Mouse (Mus musculus) hindbrain, embryonic 12.5 days (tissue): ENCODE data around the gene Gm38431. TPM values are rescaled to one million over a fixed set of nuclear protein-coding genes. Genes with fewer than 3 reads are reported as not detected.

Experiments used
- ATAC-seq: fragments of 200-750 bp; cut with Nextera tagmentation; 2 replicates; pipeline ENCODE4 v1.8.0; 2017; ENCODE audit warnings: moderate TSS enrichment; ENCODE audit not compliant: low FRiP score
- H3K27ac ChIP-seq: fragments of 300-500 bp; sonication (generic); 2 replicates; pipeline ENCODE4 v1.5.1; 2016; ENCODE audit warnings: mild to moderate bottlenecking
- H3K27me3 ChIP-seq: fragments of 300-500 bp; sonication (generic); 2 replicates; pipeline ENCODE4 v1.6.1; 2016; ENCODE audit warnings: mild to moderate bottlenecking
- H3K36me3 ChIP-seq: fragments of 300-500 bp; sonication (generic); 2 replicates; pipeline ENCODE4 v1.6.1; 2016; ENCODE audit warnings: mild to moderate bottlenecking
- H3K4me1 ChIP-seq: fragments of 300-500 bp; sonication (generic); 2 replicates; pipeline ENCODE4 v1.6.1; 2016
- H3K4me2 ChIP-seq: fragments of 300-500 bp; sonication (generic); replicated peaks from 2 replicates; pipeline ENCODE4 v1.6.1; 2016; ENCODE audit warnings: mild to moderate bottlenecking
- H3K4me3 ChIP-seq: fragments of 300-500 bp; sonication (generic); 2 replicates; pipeline ENCODE4 v1.5.1; 2016; ENCODE audit warnings: mild to moderate bottlenecking
- H3K9ac ChIP-seq: fragments of 300-500 bp; sonication (generic); 2 replicates; pipeline ENCODE4 v1.6.1; 2016; ENCODE audit warnings: mild to moderate bottlenecking, moderate library complexity
- H3K9me3 ChIP-seq: fragments of 300-500 bp; sonication (generic); replicated peaks from 2 replicates; pipeline ENCODE4 v1.6.1; 2016; ENCODE audit warnings: mild to moderate bottlenecking
- WGBS: fragments of 180-500 bp; shearing (Covaris S2); methylation state at CpG from one replicate; pipeline ENCODE4 v1.1.7; 2016; 5-methylcytosine and 5-hydroxymethylcytosine counted together
- polyA plus RNA-seq: library from polyadenylated mRNA; unstranded; fragments of >200 nt; fragmentation: Nextera tagmentation; extraction: Ambion mirVana; gene quantifications from 2 replicates; pipeline ENCODE4 v1.2.1, GENCODE M21; 2016

The Gm38431 gene
- 1.6 and 2.5 TPM in 2 replicates for polyA plus RNA-seq

DNA sequence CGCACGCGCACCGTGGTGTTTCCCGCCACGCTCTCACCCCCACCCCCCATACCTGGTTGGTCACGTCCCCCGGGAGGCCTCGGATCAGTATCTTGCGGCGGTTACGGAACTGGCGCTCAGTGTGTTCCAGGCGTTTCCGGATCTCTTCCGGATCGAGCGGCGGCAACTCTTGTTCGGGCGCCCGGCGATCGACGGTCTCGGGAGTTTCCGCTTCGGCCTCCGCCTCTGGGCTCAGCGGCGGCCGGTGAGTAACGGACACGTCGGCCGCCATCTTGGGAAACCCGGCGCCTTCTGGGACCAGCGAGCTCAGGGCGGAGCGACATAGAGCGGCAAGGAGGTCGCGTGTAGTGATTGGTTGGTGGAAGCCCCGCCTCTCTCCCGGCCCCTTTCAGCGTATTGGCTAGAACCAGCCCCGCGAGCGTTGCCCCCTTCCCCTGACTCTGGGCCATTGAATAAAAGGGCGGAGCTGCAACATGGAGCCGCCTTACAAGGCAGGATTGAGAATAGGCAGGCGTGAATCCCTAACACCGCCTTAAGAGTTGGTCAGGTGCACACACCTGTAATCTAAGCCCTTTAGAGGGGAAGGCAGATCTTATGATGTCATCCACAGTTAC, at the start of gene Gm38431, which contains the start of gene Raver1:
Gene Gm38431 (minus strand): TSS at position 291 of the 614 bp plus-strand sequence.
Gene Raver1 (minus strand): TSS at position 302 of the 614 bp plus-strand sequence.
- H3K9me3 ChIP-seq: no peaks in the 10 kb centered on the region
- peak within 1 kb of the TSS; percentile 70 for H3K9ac ChIP-seq
- H3K4me2 ChIP-seq: peak within 1 kb of the TSS; percentile 90
- H3K27me3 ChIP-seq: no peaks in the 10 kb centered on the region
- H3K36me3 ChIP-seq: peaks cover 33% of the 10 kb centered on the region
- WGBS: under 1% methylated on average over 54 of the region's 54 CpGs
- H3K27ac ChIP-seq: peak within 1 kb of the TSS; percentile 92
- peak within 1 kb of the TSS; percentile 61 for H3K4me3 ChIP-seq
- peak; percentile 100 for ATAC-seq
- H3K4me1 ChIP-seq: peaks cover 20% of the 10 kb centered on the region

DNA sequence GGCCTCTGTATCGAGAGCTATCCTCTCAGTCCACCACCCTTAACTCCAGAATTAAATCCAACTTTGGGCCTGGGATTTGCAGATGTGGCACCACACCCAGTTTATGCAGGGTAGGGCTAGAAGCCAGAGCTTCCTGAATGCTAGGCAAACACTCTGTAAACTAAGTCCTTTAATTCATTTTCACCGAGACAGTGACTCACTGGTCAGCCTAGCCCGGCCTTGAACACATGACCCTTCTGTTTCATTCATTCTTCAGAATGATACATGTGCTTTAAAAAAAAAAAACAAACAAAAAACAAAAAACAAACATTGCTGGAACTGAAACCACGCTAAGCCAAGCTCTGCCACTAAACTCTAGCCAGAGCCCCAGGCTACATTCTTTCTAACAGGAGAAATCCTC, 46.6 kb upstream of the Gm38431 start:
- no peak for ATAC-seq
- Histone ChIP-seq H3K9me3 (no peaks in the 10 kb centered on the region), H3K4me1 (no peaks in the 10 kb centered on the region), H3K4me2 (no peak overlapping the region), H3K27ac (no peak overlapping the region), H3K36me3 (peaks cover 59% of the 10 kb centered on the region), H3K9ac (no peak overlapping the region), H3K4me3 (no peak overlapping the region), H3K27me3 (no peaks in the 10 kb centered on the region)
- 89% methylated on average over 4 of the region's 4 CpGs for WGBS

DNA sequence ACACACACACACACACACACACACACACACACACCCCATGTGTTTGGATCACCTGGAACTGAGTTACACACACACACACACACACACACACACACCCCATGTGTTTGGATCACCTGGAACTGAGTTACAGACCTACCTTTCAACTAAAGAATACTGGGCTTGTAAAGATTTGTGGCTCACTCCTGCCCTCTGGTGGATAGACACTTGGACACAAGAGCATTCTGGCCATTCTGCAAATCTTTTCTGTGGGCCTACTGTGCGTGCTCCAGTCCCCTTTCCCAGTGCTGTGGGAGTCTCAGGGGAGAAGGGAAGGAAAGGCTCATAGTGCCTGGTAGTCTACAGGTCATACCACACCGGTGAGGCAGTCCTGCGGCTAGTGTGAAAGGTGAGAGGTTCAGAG, 45.4 kb upstream of the Gm38431 start:
- H3K4me1 ChIP-seq: no peaks in the 10 kb centered on the region
- no peak overlapping the region for H3K27ac ChIP-seq
- H3K4me2 ChIP-seq: no peak overlapping the region
- 0 out of 2 replicates have a peak, but pooled peaks have one; percentile 3 for ATAC-seq
- WGBS: 40% methylated on average over 3 of the region's 3 CpGs
- H3K9ac ChIP-seq: no peak overlapping the region
- H3K4me3 ChIP-seq: no peak overlapping the region
- H3K36me3 ChIP-seq: peaks cover 48% of the 10 kb centered on the region
- H3K9me3 ChIP-seq: no peaks in the 10 kb centered on the region
- H3K27me3 ChIP-seq: no peaks in the 10 kb centered on the region

DNA sequence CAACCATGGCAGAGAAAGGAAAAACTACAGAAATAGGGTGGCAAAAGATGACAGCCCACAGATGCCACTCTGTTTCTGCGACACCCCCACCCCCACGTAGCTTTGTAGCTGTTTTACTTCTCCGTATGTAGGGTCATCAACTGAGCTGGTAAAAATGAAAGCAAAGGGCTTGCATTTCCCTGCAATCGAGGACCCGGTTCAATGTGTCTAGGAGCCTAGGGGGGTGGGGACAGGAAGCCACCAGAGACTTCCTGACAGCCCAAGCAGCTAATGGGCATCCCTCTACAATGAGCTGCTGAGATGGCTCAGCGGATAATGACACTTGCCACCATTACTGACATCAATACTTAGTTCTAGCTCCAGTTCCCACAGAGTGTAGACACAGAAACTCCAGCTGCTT, 44.6 kb upstream of the Gm38431 start:
- no peak overlapping the region for H3K27ac ChIP-seq
- no peaks in the 10 kb centered on the region for H3K9me3 ChIP-seq
- WGBS: 88% methylated on average over 6 of the region's 6 CpGs
- no peak overlapping the region for H3K9ac ChIP-seq
- no peak for ATAC-seq
- H3K36me3 ChIP-seq: peaks cover 39% of the 10 kb centered on the region
- no peak overlapping the region for H3K4me3 ChIP-seq
- no peaks in the 10 kb centered on the region for H3K27me3 ChIP-seq
- no peak overlapping the region for H3K4me2 ChIP-seq
- H3K4me1 ChIP-seq: no peaks in the 10 kb centered on the region

DNA sequence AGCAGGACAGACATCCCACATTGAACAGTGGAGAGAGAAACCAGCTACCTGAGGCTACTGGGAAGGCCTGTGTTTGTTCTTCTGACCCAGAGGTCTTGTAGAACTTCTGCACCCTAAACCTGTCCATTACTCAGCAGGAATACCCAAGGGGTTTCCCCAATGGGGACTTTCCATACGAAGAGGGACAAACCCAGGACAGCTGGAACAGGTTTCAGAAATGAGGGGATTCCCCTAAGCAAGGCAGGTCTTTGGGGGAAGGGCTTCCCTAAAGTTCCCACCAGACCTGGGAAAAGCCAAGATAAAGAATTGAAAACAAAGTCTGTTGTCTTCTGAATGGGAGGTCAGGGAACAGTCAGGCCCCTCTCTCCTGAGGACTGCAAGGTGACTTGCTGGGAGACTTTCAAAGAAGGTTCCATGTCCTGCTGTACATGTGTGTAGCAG, 44.2 kb upstream of the Gm38431 start:
- H3K4me2 ChIP-seq: no peak overlapping the region
- H3K9ac ChIP-seq: no peak overlapping the region
- H3K9me3 ChIP-seq: no peaks in the 10 kb centered on the region
- 64% methylated on average over 1 of the region's 1 CpGs for whole genome bisulfite sequencing
- H3K27ac ChIP-seq: no peak overlapping the region
- peaks cover 35% of the 10 kb centered on the region for H3K36me3 ChIP-seq
- ATAC-seq: no peak
- H3K27me3 ChIP-seq: no peaks in the 10 kb centered on the region
- no peak overlapping the region for H3K4me3 ChIP-seq
- H3K4me1 ChIP-seq: no peaks in the 10 kb centered on the region

DNA sequence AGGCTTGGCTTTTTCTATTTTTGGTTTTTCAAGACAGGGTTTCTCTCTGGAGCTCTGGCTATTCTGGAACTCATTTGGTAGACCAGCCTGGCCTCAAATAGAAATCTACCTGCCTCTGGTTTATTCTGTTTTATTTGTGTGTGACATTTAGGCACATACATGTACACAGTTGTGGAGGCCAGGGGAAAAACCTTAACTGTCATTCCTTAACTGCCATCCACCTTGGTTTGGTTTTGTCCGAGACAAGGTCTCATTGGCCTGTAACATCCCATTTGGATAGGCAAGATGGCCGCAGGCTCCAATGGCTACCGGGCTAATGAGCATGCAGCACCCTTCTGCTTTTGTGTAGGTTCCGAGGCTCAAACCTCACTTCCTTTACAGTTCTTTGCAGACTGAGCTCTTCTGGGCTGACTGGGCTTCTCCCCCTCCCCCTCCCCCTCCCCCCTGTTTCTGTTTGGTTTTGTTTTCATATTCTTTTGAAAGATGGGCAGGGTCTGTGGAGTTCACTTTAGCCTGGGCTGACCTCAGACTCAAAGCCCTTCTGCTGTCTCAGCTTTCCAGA, 43.6 kb upstream of the Gm38431 start:
- Histone ChIP-seq H3K9ac (no peak overlapping the region), H3K27me3 (no peaks in the 10 kb centered on the region), H3K4me1 (peaks cover 3% of the 10 kb centered on the region), H3K27ac (no peak overlapping the region), H3K9me3 (no peaks in the 10 kb centered on the region), H3K36me3 (peaks cover 30% of the 10 kb centered on the region), H3K4me2 (no peak overlapping the region), H3K4me3 (no peak overlapping the region)
- ATAC-seq: no peak
- 80% methylated on average over 4 of the region's 4 CpGs for WGBS

DNA sequence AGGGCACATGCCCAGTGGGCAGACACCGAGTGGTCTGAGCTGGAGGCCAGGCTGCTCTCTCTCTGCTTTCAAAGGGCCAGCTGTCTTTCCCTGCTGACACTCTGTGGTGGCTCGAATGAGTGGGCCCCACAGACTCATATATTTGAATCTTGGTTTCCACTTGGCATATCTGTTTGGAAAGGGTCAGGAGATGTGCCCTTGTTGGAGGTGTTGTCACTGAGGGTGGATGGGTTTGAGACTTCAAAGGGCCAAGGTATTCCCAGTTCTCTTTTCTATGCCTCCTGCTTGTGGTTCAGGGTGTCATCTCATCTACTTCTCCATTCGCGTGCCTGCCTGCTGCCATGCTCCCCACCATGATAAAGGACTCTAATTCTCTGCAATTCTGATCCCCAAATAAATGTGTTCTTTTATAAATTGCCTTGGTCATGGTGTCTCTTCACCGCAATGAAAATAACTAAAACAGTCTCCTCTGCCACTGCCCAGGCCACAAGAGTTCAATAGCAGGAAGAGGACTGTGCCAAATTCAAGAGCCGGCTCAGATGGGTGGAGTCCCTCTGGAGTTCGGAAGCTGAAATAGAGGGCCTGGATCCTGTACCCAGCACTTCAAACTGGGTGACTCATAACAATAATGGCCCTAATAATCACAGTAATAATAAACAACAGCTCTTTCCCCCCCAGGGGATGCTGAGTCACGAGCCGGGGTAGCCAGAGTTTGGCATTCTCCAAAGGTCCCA, 43.0 kb upstream of the Gm38431 start:
- ATAC-seq: no peak
- H3K4me2 ChIP-seq: no peak overlapping the region
- H3K27ac ChIP-seq: no peak overlapping the region
- no peaks in the 10 kb centered on the region for H3K27me3 ChIP-seq
- WGBS: 79% methylated on average over 9 of the region's 9 CpGs
- no peak overlapping the region for H3K9ac ChIP-seq
- peaks cover 23% of the 10 kb centered on the region for H3K36me3 ChIP-seq
- peaks cover 6% of the 10 kb centered on the region for H3K4me1 ChIP-seq
- H3K4me3 ChIP-seq: no peak overlapping the region
- no peaks in the 10 kb centered on the region for H3K9me3 ChIP-seq

DNA sequence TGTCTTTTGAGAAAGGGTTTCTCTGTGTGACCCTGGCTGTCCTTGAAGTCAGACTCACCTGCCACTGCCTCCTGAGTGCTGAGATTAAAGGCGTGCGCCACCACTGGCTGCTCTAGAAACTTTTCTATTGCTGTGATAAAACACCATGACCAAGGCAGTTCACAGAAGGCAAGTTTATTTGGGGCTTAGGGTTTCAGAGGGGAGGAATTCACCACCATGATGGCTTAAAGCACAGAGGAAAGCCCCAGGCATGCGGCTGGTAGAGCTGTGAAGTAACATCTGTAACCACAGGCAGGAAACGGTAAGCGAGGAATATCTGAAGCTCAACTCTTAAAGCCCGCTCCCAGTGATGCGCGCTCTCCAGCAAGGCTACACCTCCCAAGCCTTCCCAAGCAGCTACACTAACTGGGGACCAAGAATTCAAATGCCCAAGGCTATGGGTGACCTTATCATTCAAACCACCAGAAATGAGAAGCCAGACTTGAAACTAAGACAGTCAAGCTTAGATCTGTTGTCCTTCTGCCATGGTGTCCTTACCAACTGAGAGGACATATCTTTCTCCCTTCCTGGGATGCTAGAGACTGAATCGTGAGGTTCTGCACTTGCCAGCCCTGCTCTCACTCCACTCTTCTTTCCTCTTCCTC, 41.4 kb upstream of the Gm38431 start:
- Histone ChIP-seq H3K36me3 (peaks cover 9% of the 10 kb centered on the region), H3K9ac (no peak overlapping the region), H3K9me3 (no peaks in the 10 kb centered on the region), H3K4me1 (peaks cover 6% of the 10 kb centered on the region), H3K27ac (no peak overlapping the region), H3K4me2 (no peak overlapping the region), H3K27me3 (no peaks in the 10 kb centered on the region), H3K4me3 (no peak overlapping the region)
- WGBS: 85% methylated on average over 9 of the region's 9 CpGs
- no peak for ATAC-seq

DNA sequence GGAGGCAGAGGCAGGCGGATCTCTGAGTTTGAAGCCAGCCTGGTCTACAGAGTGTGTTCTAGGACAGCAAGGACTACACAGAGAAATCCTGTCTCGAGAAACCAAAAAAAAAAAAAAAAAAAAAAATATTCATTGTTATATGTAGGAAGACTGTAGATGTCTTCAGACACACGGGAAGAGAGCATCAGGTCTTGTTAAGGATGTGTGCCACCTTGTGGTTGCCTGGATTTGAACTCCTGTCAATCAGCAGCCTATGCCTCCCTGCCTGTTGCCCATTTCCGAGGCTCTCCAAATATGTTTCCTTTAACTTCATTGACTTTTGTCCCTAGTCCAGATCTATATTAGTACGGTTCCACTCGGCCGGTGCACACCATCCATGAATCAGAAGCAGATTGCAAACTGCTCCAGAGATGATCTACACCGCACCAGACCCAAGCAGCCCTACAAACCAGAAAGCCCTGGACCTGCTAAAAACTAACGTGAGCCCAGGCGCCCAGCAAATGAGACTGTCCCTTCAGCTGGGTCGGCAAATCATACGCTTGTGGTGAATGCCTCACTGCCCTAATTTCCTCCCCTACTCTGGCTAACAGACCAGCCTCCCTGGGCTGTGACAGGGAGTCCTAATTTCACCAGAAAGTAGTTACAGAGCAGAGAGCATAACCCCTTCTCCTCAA, 40.4 kb upstream of the Gm38431 start:
- ATAC-seq: no peak
- Histone ChIP-seq H3K27me3 (no peaks in the 10 kb centered on the region), H3K4me1 (peaks cover 6% of the 10 kb centered on the region), H3K9ac (no peak overlapping the region), H3K4me2 (no peak overlapping the region), H3K4me3 (no peak overlapping the region), H3K27ac (no peak overlapping the region), H3K36me3 (peaks cover 12% of the 10 kb centered on the region), H3K9me3 (no peaks in the 10 kb centered on the region)
- whole genome bisulfite sequencing: 83% methylated on average over 12 of the region's 12 CpGs

DNA sequence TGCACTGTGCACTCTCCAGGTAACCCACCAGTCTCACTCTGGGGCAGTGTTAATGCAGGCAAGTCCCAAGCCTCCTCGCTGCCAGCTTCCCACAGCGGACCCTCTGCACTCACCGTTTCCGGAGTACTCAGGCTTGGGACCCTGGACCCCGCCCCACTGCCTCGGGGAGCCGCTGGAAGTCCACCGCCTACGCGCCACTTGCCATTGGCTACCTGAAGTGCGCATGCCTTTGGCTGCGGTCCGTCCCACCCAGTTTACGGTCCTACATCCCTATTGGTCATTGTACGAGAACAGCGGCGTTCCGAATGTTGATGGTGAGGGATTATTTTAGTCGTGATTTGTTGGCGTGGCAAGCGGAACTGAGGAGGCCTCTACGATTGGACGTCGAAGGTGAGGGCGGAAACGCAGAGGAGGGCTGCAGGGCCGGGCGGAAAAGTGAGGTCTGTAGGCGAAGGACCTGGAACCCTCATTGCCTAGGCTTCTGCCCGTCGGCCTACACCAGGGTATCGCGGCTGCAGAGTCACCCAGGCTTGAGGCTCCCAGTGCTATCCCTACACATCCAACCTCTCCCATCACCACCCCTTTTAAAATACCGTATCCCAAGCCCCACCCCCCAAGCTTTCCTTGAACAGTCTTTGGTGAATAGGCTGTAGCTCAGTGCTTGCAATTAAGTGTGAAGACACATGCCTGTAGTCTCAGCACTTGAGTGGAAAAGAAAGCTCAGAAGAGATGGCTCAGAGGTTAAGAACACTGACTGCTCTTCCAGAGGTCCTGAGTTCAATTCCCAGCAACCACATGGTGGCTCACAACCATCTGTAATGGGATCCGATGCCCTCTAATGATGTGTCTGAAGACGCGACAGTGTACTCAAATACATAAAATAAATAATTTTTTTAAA, 39.5 kb upstream of the Gm38431 start, which contains the start of gene Tyk2:
Gene Tyk2 (minus strand): TSS at position 185 of the 898 bp plus-strand sequence.
- peak within 1 kb of the TSS; percentile 63 for H3K9ac ChIP-seq
- H3K4me1 ChIP-seq: peaks cover 6% of the 10 kb centered on the region
- WGBS: 7% methylated on average over 37 of the region's 37 CpGs
- H3K9me3 ChIP-seq: no peaks in the 10 kb centered on the region
- H3K27me3 ChIP-seq: no peaks in the 10 kb centered on the region
- H3K36me3 ChIP-seq: peaks cover 18% of the 10 kb centered on the region
- 0 out of 2 replicates have a peak within 1 kb of the TSS, but pooled peaks have one; percentile 45 for H3K27ac ChIP-seq
- peak within 1 kb of the TSS; percentile 60 for H3K4me3 ChIP-seq
- H3K4me2 ChIP-seq: peak within 1 kb of the TSS; percentile 69
- peak; percentile 98 for ATAC-seq

DNA sequence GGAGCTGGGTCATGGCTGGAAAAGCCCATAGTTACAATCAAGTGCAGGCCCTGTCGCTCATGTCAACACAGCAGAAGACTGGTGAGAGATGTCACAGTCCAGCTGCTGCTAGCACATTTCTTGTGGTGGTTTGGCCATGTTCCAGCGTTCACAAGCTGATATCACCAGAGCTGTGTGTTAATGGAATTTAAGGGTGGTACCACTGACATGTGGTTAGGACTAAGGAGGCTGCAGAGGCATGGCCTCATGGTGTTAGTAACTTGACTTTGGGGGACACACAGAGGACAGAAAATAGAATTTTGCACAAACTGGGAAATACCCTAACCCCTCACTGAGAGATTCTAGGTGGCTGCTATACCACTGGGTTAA, 34.4 kb upstream of the Gm38431 start:
- H3K9ac ChIP-seq: no peak overlapping the region
- H3K27ac ChIP-seq: no peak overlapping the region
- 84% methylated on average over 2 of the region's 2 CpGs for WGBS
- H3K4me3 ChIP-seq: no peak overlapping the region
- no peaks in the 10 kb centered on the region for H3K9me3 ChIP-seq
- no peak overlapping the region for H3K4me2 ChIP-seq
- peaks cover 6% of the 10 kb centered on the region for H3K4me1 ChIP-seq
- peaks cover 38% of the 10 kb centered on the region for H3K36me3 ChIP-seq
- ATAC-seq: no peak
- H3K27me3 ChIP-seq: no peaks in the 10 kb centered on the region
